Mouse (Mus musculus) A20 (cell line): ENCODE results near the gene Sh3pxd2a.

Experiments used
- DNase-seq: peaks from one replicate; pipeline ENCODE4 v3.0.0-alpha.2; 2011; ENCODE audit warnings: low read depth, low spot score

The Sh3pxd2a gene

GRCm38 (mm10) chr19:47379141-47379540 is 85.1 kb downstream of the Sh3pxd2a start:
- no peak for DNase-seq

DNA sequence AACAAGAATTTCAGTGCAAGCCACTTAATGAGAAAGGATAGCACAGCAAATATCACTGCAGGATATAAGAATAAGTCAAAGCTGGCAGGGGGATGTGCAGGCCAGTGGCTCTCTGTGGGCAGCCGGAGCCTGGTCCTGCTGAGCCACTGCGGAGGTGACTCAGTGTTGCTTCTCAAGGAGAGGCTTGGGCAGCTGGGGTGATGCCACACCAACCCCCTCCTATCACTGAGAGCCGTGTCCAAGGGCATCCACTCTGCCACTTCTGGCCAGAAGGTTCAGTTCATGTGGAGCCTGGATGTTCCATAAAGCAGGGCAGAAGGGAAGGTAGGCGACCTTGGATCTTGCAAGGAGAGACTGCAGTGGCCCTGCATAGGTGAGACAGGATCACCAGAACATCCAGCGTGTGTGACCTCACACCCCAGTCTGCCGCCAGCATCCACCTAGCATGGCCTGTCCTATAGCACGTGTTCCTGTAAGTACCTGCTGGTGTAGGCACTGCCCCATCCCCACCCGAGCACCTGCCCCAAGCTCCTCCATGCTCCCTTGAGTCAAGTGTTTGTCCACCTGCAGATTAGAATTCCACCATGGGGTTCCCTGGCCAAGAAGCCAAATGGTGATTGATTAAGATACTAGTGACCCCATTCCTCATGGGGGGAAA is 89.2 kb downstream of the Sh3pxd2a start:
- no peak for DNase-seq

GRCm38 (mm10) chr19:47374440-47374839 is 89.8 kb downstream of the Sh3pxd2a start:
- DNase-seq: peak; percentile 64

DNA sequence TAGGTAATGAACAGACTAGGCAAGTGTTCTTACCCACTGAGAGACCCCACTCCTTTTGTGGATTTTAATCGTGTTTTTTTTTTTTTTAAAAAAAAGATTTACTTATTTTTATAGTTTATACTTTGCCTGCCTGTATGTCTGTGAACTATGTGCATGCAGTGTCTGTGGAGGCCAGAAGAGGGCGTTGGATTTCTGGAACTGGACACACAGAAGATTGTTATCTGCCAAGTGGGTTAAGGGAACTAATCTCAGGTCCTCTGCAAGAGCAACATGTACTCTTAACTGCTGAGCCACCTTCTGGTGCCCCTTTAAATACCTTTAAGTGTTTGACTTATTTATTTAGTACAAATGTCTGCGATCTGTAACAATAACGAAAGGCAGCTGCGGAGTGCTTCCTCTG is 92.2 kb downstream of the Sh3pxd2a start:
- peak; percentile 20 for DNase-seq

DNA sequence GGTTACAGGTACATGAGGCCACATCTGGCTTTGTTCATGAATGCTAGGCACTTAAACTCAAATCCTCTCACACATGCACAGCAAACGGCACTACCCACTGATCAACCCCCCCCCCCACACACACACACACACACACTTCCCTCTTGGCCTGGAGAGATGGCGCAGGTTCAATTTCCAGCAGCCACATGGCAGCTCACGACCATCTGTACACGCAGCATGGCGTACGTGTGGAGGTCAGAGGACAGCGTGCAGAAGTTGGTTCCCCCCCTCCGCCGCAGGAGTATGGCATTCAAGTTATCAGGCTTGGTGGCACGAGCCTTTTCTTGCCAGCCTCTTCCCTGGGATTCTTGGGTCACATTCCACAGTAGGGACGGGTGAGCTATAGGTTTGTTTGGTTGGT is 92.7 kb downstream of the Sh3pxd2a start:
- DNase-seq: no peak

- DNase-seq: no peak
Observed at GRCm38 (mm10) chr19:47369008-47369407, 95.2 kb downstream of the Sh3pxd2a start.

GRCm38 (mm10) chr19:47367271-47367879 is 96.8 kb downstream of the Sh3pxd2a start:
- no peak for DNase-seq

DNA sequence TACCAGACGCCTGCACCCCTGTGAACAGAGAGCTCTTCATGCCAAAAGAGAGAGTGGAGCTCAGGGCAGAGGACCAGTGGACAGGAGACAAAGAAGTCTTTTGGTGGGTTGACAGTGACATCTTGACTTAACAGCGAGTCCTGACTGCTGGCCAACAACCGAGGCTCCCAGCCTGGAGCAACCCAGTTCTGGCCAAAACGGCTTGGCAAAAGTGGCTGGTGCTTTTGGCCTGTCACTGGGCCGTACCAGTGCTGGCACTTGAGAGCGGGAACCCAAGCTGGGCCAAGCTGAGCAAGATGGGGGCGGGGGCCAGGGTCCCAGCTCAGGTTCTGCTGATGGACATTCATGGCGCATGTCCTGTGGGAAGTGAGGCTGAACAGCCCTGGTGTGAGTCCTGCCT is 97.6 kb downstream of the Sh3pxd2a start:
- DNase-seq: no peak

DNA sequence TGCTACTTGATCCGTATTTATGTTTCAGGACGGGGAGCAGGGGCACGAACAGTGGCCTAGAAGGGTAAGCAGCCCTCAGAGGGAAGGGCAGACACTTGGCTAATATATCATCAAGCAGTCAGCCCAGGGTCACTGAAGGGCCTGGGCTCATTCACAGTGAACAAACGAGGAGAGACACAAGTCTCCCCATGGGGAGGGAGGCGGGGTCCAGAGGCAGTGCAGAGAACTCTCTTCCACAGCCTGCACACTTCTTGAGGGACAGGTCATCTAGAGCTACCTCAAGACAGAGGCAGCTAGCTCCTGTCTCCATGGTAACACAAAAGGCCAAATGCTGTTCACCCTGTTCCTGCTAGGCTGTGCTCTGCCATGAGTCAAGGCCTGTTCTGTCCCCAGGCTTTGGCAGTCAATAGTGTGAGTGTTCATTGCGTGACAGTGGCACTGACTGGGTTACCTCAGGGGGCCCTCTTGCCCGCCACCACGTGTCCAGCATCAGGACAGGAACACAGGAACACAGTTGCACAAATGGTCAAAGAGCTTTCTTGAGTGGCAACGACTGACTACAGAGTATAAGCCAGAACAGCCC is 101.0 kb downstream of the Sh3pxd2a start:
- DNase-seq: no peak

DNA sequence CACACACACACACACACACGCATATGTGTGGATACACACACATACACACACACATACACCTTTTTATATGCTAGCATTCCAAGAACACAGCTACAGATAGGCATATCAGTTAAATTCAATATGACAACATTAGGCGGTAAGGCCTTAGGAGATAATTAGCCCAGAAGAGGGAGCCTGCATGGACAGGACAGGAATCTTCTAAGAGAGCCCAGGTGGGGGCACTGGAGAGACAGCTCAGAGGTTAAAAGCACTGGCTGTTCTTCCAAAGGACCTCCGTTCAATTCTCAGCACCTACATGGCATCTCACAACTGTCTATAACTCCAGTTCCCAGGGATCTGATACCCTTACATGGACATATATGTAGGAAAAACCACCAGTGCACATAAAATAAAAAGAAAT is 103.3 kb downstream of the Sh3pxd2a start:
- peak; percentile 64 for DNase-seq

- DNase-seq: peak; percentile 60
Observed at GRCm38 (mm10) chr19:47360017-47360416, 104.2 kb downstream of the Sh3pxd2a start.

GRCm38 (mm10) chr19:47359166-47359931 is 104.9 kb downstream of the Sh3pxd2a start:
- DNase-seq: peak; percentile 85

DNA sequence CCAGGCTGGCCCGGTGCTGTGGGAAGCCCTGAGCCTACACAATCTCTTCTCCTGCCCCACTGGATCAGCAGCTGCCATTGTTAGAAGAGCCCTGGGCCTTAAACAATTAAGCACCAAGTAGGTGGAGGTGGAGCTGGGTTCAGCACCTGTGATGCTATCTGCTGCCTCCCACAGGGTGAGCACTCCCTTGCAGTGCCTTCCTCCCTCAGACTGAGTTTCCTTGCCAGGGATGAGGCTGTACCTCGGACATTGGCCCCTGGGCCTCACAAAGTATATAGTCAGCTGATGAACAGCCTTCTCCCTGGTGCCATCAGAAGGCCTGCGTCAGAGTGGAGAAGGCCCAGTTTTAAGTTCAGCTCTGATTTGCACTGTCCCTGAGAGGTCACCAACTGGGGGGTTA is 106.9 kb downstream of the Sh3pxd2a start:
- DNase-seq: no peak

DNA sequence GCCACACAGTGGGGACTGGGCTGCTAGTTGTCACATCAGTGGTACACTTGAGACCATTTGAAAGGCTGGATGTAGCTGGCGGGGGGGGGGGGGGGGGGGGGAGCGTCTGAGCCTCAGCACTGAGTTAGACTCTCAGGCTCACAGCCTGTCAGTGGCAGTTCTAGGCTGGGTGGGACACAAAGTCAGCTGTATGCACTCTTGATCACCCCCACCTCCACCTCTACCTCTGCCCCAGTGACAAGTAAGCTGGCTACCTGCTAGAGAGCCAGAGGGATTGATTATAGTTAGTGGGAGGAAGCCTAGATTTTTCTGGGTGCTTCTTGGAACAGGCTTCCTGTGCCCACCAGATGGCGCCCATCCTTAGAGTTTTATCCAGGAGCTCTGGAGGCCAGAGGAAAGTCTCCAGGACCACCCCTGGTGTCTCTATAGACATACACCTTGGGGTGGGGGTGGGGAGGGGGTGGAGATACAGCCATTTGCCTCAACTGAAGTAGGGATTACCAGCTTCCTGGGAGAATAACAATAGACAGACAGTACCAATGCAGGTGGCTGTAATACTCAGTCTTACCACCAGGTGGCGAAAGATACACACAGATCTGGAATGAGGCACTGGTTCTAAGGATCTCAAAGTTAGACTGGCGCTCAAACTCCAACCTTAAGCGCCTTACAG is 107.9 kb downstream of the Sh3pxd2a start:
- peak; percentile 82 for DNase-seq

- no peak for DNase-seq
Observed at GRCm38 (mm10) chr19:47354456-47354855, 109.7 kb downstream of the Sh3pxd2a start.

DNA sequence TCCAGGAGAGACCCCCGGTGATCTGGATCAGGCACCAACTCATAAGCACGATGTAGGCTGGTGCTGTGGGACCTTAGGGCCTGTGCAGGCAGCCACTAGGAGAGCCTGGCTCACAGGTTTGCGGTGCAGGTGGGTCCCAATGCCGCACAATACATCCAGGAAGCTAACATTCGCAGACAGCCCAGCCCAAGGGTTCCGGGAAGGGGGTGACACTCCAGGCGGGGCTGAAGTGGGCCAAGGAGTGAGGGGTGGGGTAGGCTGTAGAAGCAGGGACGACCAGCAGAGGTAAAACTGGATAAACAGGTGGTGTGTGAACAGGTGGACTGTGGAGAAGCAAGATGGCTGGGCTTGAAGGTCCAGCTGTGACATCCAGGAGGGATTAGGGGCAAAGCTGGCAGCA is 115.2 kb downstream of the Sh3pxd2a start:
- DNase-seq: no peak

- DNase-seq: no peak
Observed at GRCm38 (mm10) chr19:47348395-47349016, 115.7 kb downstream of the Sh3pxd2a start.

- DNase-seq: no peak
Observed at GRCm38 (mm10) chr19:47347021-47347643, 117.1 kb downstream of the Sh3pxd2a start.

- no peak for DNase-seq
Observed at GRCm38 (mm10) chr19:47346606-47347005, 117.6 kb downstream of the Sh3pxd2a start.

GRCm38 (mm10) chr19:47345851-47346568 is 118.2 kb downstream of the Sh3pxd2a start:
- DNase-seq: no peak
